17 mouse cellular contexts compared by ENCODE assay signal in the genomic region with DNA sequence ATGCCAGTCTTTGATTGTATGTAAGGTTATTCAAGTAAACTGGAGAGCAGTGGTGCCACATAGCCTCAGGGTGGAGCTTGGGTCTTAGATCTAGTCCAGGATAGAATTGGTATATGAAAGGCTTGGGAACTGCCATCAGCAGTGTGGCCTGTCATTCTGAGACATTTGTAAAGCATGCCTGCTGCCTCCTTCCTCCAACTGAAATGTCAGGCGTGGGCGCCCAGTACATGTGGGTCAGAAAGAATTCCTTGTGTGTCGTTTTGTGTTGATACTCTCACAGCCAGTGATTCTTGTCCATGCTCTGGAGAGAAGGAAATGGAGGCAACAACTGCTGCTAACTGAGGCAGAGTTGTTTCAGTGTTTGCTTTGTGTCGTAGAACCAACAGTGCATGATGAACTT.
DNase-seq lines count a peak whose midpoint lies in the region; TF ChIP-seq lines count a peak whose summit lies in the region.
"Had no signal": no experiment of that assay in that cellular context is flagged by ENCODE, and none has a peak within 500 bp of the region (broad histone marks: within the 10 kb centered on the region; RNA-seq: fewer than 3 reads in every experiment).

No protein-coding gene starts in this region.

- no peak for TF ChIP-seq POLR2A in heart, adult 2 months (IDR thresholded peaks at IDR 0.05; ENCODE audit: insufficient read depth, low read depth, low read length)

- peak; percentile 36 for DNase-seq in cerebellum, adult 9-10 months
- no peak for DNase-seq in cerebellum, postnatal 4 days (ENCODE audit: low spot score in 2 of 2)
- DNase-seq in heart, embryonic 10.5 days (ENCODE audit: low spot score) = peak; percentile 58
- no peak for DNase-seq in heart, adult 2 months
- peak; percentile 35 for DNase-seq in retina, postnatal 1 day
- DNase-seq in retina, embryonic 14.5 days (ENCODE audit: low spot score) = no peak
- DNase-seq: B cell, adult 2 months; forebrain, postnatal 0 days; gastrocnemius, postnatal 36 days; kidney, adult 18-20 months had no signal

- no peak overlapping the region for H3K9ac ChIP-seq in heart, adult 2 months (ENCODE audit: low read depth, low read length)
- H3K9ac ChIP-seq: embryonic facial prominence, embryonic 12.5 days; embryonic facial prominence, embryonic 15.5 days; forebrain, postnatal 0 days; heart, embryonic 13.5 days; hindbrain, embryonic 13.5 days had no signal

- no peak overlapping the region for H3K27ac ChIP-seq in heart, embryonic 10.5 days
- H3K27ac ChIP-seq in heart, adult 2 months = no peak overlapping the region
- H3K27ac ChIP-seq: embryonic facial prominence, embryonic 12.5 days; embryonic facial prominence, embryonic 15.5 days; heart, embryonic 13.5 days; hindbrain, embryonic 13.5 days had no signal

- no peaks in the 10 kb centered on the region for H3K27me3 ChIP-seq in heart, embryonic 10.5 days (ENCODE audit: insufficient read depth, poor library complexity, severe bottlenecking)
- no peaks in the 10 kb centered on the region for H3K27me3 ChIP-seq in heart, adult 2 months (ENCODE audit: control insufficient read depth, insufficient read depth, low read length)
- H3K27me3 ChIP-seq: CH12.LX; embryonic facial prominence, embryonic 12.5 days; embryonic facial prominence, embryonic 15.5 days; heart, embryonic 13.5 days; hindbrain, embryonic 13.5 days; Patski had no signal

- peaks cover 6% of the 10 kb centered on the region; the same call in 1 of the 2 replicates for H3K79me2 ChIP-seq in heart, adult 2 months (replicated peaks; ENCODE audit: control insufficient read depth, insufficient read depth, low read length)

- no peak overlapping the region for H3K4me3 ChIP-seq in heart, embryonic 10.5 days
- H3K4me3 ChIP-seq in heart, adult 2 months = no peak overlapping the region
- H3K4me3 ChIP-seq: embryonic facial prominence, embryonic 12.5 days; embryonic facial prominence, embryonic 15.5 days; heart, embryonic 13.5 days; hindbrain, embryonic 13.5 days had no signal

- TF ChIP-seq EP300 in heart, adult 2 months (IDR thresholded peaks at IDR 0.05; ENCODE audit: insufficient read depth, low read depth, low read length) = no peak

- peaks cover 6% of the 10 kb centered on the region; the same call in 1 of the 2 replicates for H3K36me3 ChIP-seq in heart, embryonic 10.5 days
- peaks cover 14% of the 10 kb centered on the region for H3K36me3 ChIP-seq in heart, adult 2 months (ENCODE audit: control insufficient read depth, insufficient read depth, low read length)

- no peak for TF ChIP-seq CTCF in heart, adult 2 months (IDR thresholded peaks at IDR 0.05)

- no peaks in the 10 kb centered on the region for H3K9me3 ChIP-seq in heart, embryonic 10.5 days
- H3K9me3 ChIP-seq: embryonic facial prominence, embryonic 12.5 days; embryonic facial prominence, embryonic 15.5 days; G1E; heart, embryonic 13.5 days; hindbrain, embryonic 13.5 days had no signal

- WGBS in heart, embryonic 10.5 days = 90% methylated on average over 4 of the region's 4 CpGs
- 92% methylated on average over 4 of the region's 4 CpGs for WGBS in heart, adult 2 months

- intact Hi-C loops in heart, adult 2 months (cut with DNase I) = no loop called here

- H3K4me1 ChIP-seq in heart, embryonic 10.5 days = peaks cover 17% of the 10 kb centered on the region
- H3K4me1 ChIP-seq in heart, adult 2 months (ENCODE audit: control insufficient read depth, insufficient read depth, low read length) = peaks cover 11% of the 10 kb centered on the region
- H3K4me1 ChIP-seq: embryonic facial prominence, embryonic 15.5 days had no signal

Comparison
In these comparisons a context has a peak if more than half of its experiments do, and no peak if none do; other contexts are left out.
1. DNase-seq: peak in cerebellum, adult 9-10 months (single experiment), heart, embryonic 10.5 days (single experiment) and retina, postnatal 1 day (single experiment); none in cerebellum, postnatal 4 days (0 of 2), heart, adult 2 months (0 of 2) and retina, embryonic 14.5 days (single experiment).